Mouse (Mus musculus) kidney, adult 2 months (tissue): ENCODE results near the gene Ppp2r3c. TPM values are rescaled to one million over a fixed set of nuclear protein-coding genes. Genes with fewer than 3 reads are reported as not detected.
A peak's percentile ranks its signal among the peaks of the same experiment; 100 is the strongest.
"Not testable (repeated sequence)": the region's sequence is repeated elsewhere in the genome, so short reads cannot be mapped to it uniquely, and the experiment has no call there.

Experiments used
- DNase-seq: peaks from one replicate; pipeline ENCODE4 v3.0.0; 2021
- H3K27ac ChIP-seq: fragments of 200-500 bp; 2 replicates; pipeline ENCODE4 v1.5.1; 2012; ENCODE audit warnings: low read depth, low read length, control low read depth, inconsistent platforms; ENCODE audit not compliant: insufficient read depth
- H3K27me3 ChIP-seq: fragments of 200-500 bp; replicated peaks from 2 replicates; pipeline ENCODE4 v1.6.1; 2012; ENCODE audit warnings: mild to moderate bottlenecking, moderate library complexity, low read length, inconsistent platforms; ENCODE audit not compliant: control insufficient read depth, insufficient read depth
- H3K36me3 ChIP-seq: fragments of 200-500 bp; 2 replicates; pipeline ENCODE4 v1.6.1; 2012; ENCODE audit warnings: mild to moderate bottlenecking, moderate library complexity, low read length, inconsistent platforms; ENCODE audit not compliant: control insufficient read depth, insufficient read depth
- H3K4me1 ChIP-seq: fragments of 200-500 bp; 2 replicates; pipeline ENCODE4 v1.6.1; 2011; ENCODE audit warnings: low read length; ENCODE audit not compliant: control insufficient read depth, insufficient read depth
- H3K4me3 ChIP-seq: fragments of 200-500 bp; 2 replicates; pipeline ENCODE4 v1.5.1; 2011; ENCODE audit warnings: mild to moderate bottlenecking, low read depth, low read length, control low read depth; ENCODE audit not compliant: insufficient read depth
- CTCF ChIP-seq: fragments of 200-500 bp; conservative IDR thresholded peaks from 2 replicates; pipeline ENCODE4 v1.5.1; 2011; ENCODE audit warnings: low read depth, mild to moderate bottlenecking, control low read depth, low read length, moderate library complexity, mixed read lengths; ENCODE audit not compliant: insufficient read depth, insufficient read length
- POLR2A ChIP-seq: fragments of 200-500 bp; IDR thresholded peaks from one replicate; pipeline ENCODE4 v1.6.1; 2011; ENCODE audit warnings: low read depth, low read length, control low read depth
- WGBS: fragments of 180-500 bp; shearing (Covaris S2); methylation state at CpG from one replicate; pipeline ENCODE4 v1.1.7; 2018; 5-methylcytosine and 5-hydroxymethylcytosine counted together
- polyA plus RNA-seq: library from polyadenylated mRNA; depleted of rRNA; stranded (reverse); fragments of >200 nt; gene quantifications from 2 replicates; pipeline ENCODE4 v1.2.3, GENCODE M21; 2012; rRNA removed

Ppp2r3c gene
- polyA plus RNA-seq, 1 experiment, result 3.0 TPM

GRCm38 (mm10) chr12:55272243-55272642 lies 30.6 kb downstream of the Ppp2r3c start:
- H3K27ac ChIP-seq, result no peak overlapping the region
- no peaks in the 10 kb centered on the region for H3K36me3 ChIP-seq

GRCm38 (mm10) chr12:55263385-55263784 lies 39.4 kb downstream of the Ppp2r3c start:
- not testable (repeated sequence) for DNase-seq, H3K36me3 ChIP-seq, H3K4me3 ChIP-seq, H3K4me1 ChIP-seq, H3K27ac ChIP-seq, H3K27me3 ChIP-seq
- no CpG with 5 or more reads among the region's 5 CpGs for WGBS

More at GRCm38 (mm10) chr12:55272243-55272642, 30.6 kb downstream of the Ppp2r3c start:
- Histone ChIP-seq H3K27me3 (no peaks in the 10 kb centered on the region), H3K4me1 (no peaks in the 10 kb centered on the region), H3K4me3 (no peak overlapping the region)
- WGBS, result 68% methylated on average over 3 of the region's 3 CpGs
- TF ChIP-seq POLR2A (no peak), CTCF (no peak)
- DNase-seq, result no peak

- WGBS, result no CpG with 5 or more reads among the region's 8 CpGs
- H3K36me3 ChIP-seq, H3K27ac ChIP-seq, H3K27me3 ChIP-seq, DNase-seq, H3K4me3 ChIP-seq, H3K4me1 ChIP-seq: not testable (repeated sequence)
Measured at GRCm38 (mm10) chr12:55261950-55262349, 40.8 kb downstream of the Ppp2r3c start.

GRCm38 (mm10) chr12:55242243-55242642 lies 60.6 kb downstream of the Ppp2r3c start:
- not testable (repeated sequence) for H3K27ac ChIP-seq, DNase-seq, H3K36me3 ChIP-seq, H3K4me1 ChIP-seq, H3K27me3 ChIP-seq, H3K4me3 ChIP-seq
- WGBS, result no CpG with 5 or more reads among the region's 8 CpGs

GRCm38 (mm10) chr12:55230520-55230861 lies 72.3 kb downstream of the Ppp2r3c start:
- H3K4me3 ChIP-seq, result peak overlapping the region; percentile 54
- not testable (repeated sequence) for DNase-seq, H3K36me3 ChIP-seq, H3K27ac ChIP-seq, H3K4me1 ChIP-seq, H3K27me3 ChIP-seq
- 0% methylated on average over 14 of the region's 25 CpGs for WGBS

- not testable (repeated sequence) for H3K27ac ChIP-seq, H3K4me1 ChIP-seq, DNase-seq, H3K27me3 ChIP-seq, H3K36me3 ChIP-seq
- peak within 1 kb of the TSS; percentile 54 for H3K4me3 ChIP-seq
- no CpG with 5 or more reads among the region's 57 CpGs for WGBS
Measured at GRCm38 (mm10) chr12:55229626-55230519, 72.9 kb downstream of the Ppp2r3c start, which contains the start of gene Srp54c. Gene Srp54c (plus strand): TSS chr12:55230168.

Other genes with a start within 250 kb of the Ppp2r3c start
- gene 2700097O09Rik, start 222.9 kb downstream of the Ppp2r3c start, polyA plus RNA-seq, result 7.0 and 9.1 TPM in 2 replicates
- gene Srp54a, start 222.7 kb downstream of the Ppp2r3c start, polyA plus RNA-seq, result 12.8 and 14.5 TPM in 2 replicates
- gene Fam177a, start 178.5 kb downstream of the Ppp2r3c start, polyA plus RNA-seq, result 4.9 and 5.6 TPM in 2 replicates
- 12.6 and 13.3 TPM in 2 replicates for gene Srp54b, start 147.9 kb downstream of the Ppp2r3c start, polyA plus RNA-seq
- gene 1700047I17Rik2, start 103.4 kb downstream of the Ppp2r3c start, polyA plus RNA-seq, result not detected in 2 replicates
- 6.5 and 10.0 TPM in 2 replicates for gene Srp54c, start 72.8 kb downstream of the Ppp2r3c start, polyA plus RNA-seq
- 12.5 and 13.2 TPM in 2 replicates for gene 1110008L16Rik, start 3.4 kb downstream of the Ppp2r3c start, polyA plus RNA-seq
- 48.5 and 80.2 TPM in 2 replicates for gene Psma6, start 81.2 kb upstream of the Ppp2r3c start, polyA plus RNA-seq
- gene Nfkbia, start 189.6 kb upstream of the Ppp2r3c start, polyA plus RNA-seq, result 90.0 and 93.3 TPM in 2 replicates